Mouse (Mus musculus): ENCODE data around the gene Plac1. TPM values are rescaled to one million over a fixed set of nuclear protein-coding genes. Genes with fewer than 3 reads are reported as not detected.

Gene Plac1
- total and polyA plus RNA-seq, 3 experiments: not detected

DNA sequence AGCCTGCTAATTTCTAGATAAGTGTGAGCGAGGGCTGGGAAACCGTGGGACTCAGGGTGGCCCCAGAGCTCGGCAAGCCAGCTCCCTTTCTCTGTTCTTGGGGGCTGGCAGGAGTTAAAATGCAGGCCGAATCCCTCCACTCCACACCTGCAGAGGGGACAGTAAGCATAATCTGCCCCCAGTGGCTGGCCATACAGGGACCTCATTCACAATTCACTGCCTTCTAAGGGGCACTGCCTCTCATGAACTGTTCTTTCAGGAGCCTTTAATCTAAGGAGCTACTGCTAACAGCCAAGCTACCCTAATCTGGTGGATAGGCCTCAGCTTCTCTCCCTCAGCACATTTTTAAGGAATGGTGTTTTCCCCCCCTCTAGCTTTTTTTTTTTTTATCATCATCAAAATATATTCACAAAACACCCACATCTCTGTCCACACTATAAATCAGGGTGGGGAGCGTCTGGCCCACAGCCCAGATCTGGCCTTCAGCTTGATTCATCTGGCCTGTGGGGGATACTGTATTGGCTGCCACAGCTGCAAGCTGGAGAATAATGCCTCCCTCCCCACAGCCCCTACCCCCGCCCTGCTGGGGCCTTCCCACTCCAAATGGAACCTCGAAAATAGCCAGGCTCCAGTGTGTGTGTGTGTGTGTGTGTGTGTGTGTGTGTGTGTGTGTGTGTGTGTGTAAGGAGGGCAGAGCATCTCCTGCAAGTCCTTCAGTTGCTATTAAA, 28.0 kb downstream of the Plac1 start:
- Histone ChIP-seq H3K79me2 (replicated peaks; ENCODE audit: control insufficient read depth, extremely low read depth, insufficient read depth, poor library complexity, severe bottlenecking) (no peaks in the 10 kb centered on the region), H3K4me2 (ENCODE audit: insufficient read depth, low read depth, poor library complexity, severe bottlenecking) (no peak overlapping the region), H3K9ac (ENCODE audit: insufficient read depth, low read depth) (no peak overlapping the region), H3K27me3 (replicated peaks) (no peaks in the 10 kb centered on the region), H3K9me3 (replicated peaks; ENCODE audit: low read length) (no peaks in the 10 kb centered on the region), H3K4me3 (replicated peaks in 1 of 3; ENCODE audit: low read depth in 2 of 3, low read length in 2 of 3, poor library complexity in 1 of 3) (no peak overlapping the region), H3K36me3 (replicated peaks in 1 of 2; ENCODE audit: control insufficient read depth in 1 of 2, insufficient read depth in 1 of 2, low read length in 1 of 2) (no peaks in the 10 kb centered on the region), H3K27ac (ENCODE audit: insufficient read depth, low read depth) (no peak overlapping the region), H3K4me1 (ENCODE audit: control insufficient read depth in 1 of 2, insufficient read depth in 2 of 2) (peaks cover 0 to 7% of the 10 kb centered on the region in 2 experiments; a peak in 1 of 4 replicates)
- in situ Hi-C loops (cut with MboI; ENCODE audit: low pct_ligation_motif_present, low pct_unique_long_range_greater_than_20kb, low sequenced_read_pairs) (no loop called here), dilution Hi-C loops (cut with MboI; ENCODE audit: extremely low pct_ligation_motif_present, extremely low pct_unique_long_range_greater_than_20kb, low sequenced_read_pairs) (no loop called here)
- TF ChIP-seq PAX5 (IDR thresholded peaks at IDR 0.05; ENCODE audit: low read length): no peak
- TF ChIP-seq BHLHE40 (IDR thresholded peaks at IDR 0.05; ENCODE audit: low read depth, low read length): no peak
- no peak for TF ChIP-seq NELFE (IDR thresholded peaks at IDR 0.05; ENCODE audit: low read depth, low read length)
- no peak for TF ChIP-seq MYC (IDR thresholded peaks at IDR 0.05; ENCODE audit: low read depth, low read length)
- no peak for TF ChIP-seq USF2 (conservative IDR thresholded peaks at IDR 0.05; ENCODE audit: low read depth, low read length)
- no peak for TF ChIP-seq ZC3H11A (IDR thresholded peaks at IDR 0.05; ENCODE audit: low read depth, low read length)
- no peak for TF ChIP-seq NRF1 (IDR thresholded peaks at IDR 0.05; ENCODE audit: low read depth, low read length)
- no peak for TF ChIP-seq ZNF384 (IDR thresholded peaks at IDR 0.05; ENCODE audit: low read depth, low read length)
- no peak for TF ChIP-seq POLR2A (IDR thresholded peaks at IDR 0.05; ENCODE audit: low read depth, low read length)
- TF ChIP-seq KAT2A (IDR thresholded peaks at IDR 0.05; ENCODE audit: insufficient replicate concordance, low read length): no peak
- no peak for TF ChIP-seq CTCF (conservative IDR thresholded peaks at IDR 0.05 in 1 of 2, IDR thresholded peaks at IDR 0.05 in 1 of 2; ENCODE audit: low read depth in 2 of 2, low read length in 2 of 2)
- TF ChIP-seq ETS1 (conservative IDR thresholded peaks at IDR 0.05; ENCODE audit: low read depth, low read length): no peak
- TF ChIP-seq MEF2A (IDR thresholded peaks at IDR 0.05; ENCODE audit: borderline replicate concordance, low read depth, low read length): no peak
- no peak for DNase-seq (ENCODE audit: extremely low read depth)

DNA sequence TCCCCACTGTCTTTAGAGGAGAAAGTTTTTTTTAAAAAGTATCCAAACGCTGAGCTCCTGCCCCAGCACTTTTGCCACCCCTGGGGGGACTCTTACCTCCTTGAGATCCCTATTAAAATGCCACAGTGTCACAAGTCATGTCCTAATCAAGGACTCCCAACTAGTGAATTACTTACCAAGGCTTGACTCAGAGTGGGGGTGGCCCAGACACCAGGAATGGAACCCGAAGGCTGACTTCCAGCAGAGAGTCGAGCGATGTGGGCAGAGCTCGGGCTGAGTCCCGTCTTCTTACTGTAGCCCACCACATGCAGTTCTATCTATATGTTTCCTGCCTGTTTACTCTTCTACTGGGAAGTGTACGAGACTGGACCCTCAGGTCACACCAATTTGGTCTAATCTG, 30.5 kb downstream of the Plac1 start:
- dilution Hi-C loops (cut with MboI; ENCODE audit: extremely low pct_ligation_motif_present, extremely low pct_unique_long_range_greater_than_20kb, low sequenced_read_pairs) (no loop called here), in situ Hi-C loops (cut with MboI; ENCODE audit: low pct_ligation_motif_present, low pct_unique_long_range_greater_than_20kb, low sequenced_read_pairs) (no loop called here)
- no peak for DNase-seq (ENCODE audit: extremely low read depth)
- Histone ChIP-seq H3K36me3 (replicated peaks in 1 of 2; ENCODE audit: control insufficient read depth in 1 of 2, insufficient read depth in 1 of 2, low read length in 1 of 2) (no peaks in the 10 kb centered on the region), H3K79me2 (replicated peaks; ENCODE audit: control insufficient read depth, extremely low read depth, insufficient read depth, poor library complexity, severe bottlenecking) (no peaks in the 10 kb centered on the region), H3K9ac (ENCODE audit: insufficient read depth, low read depth) (no peak overlapping the region), H3K4me1 (ENCODE audit: control insufficient read depth in 1 of 2, insufficient read depth in 2 of 2) (peaks cover 0 to 7% of the 10 kb centered on the region in 2 experiments; a peak in 1 of 4 replicates), H3K4me2 (ENCODE audit: insufficient read depth, low read depth, poor library complexity, severe bottlenecking) (no peak overlapping the region), H3K9me3 (replicated peaks; ENCODE audit: low read length) (no peaks in the 10 kb centered on the region), H3K4me3 (replicated peaks in 1 of 3; ENCODE audit: low read depth in 2 of 3, low read length in 2 of 3, poor library complexity in 1 of 3) (no peak overlapping the region), H3K27me3 (replicated peaks) (no peaks in the 10 kb centered on the region), H3K27ac (ENCODE audit: insufficient read depth, low read depth) (no peak overlapping the region)
- TF ChIP-seq BHLHE40 (IDR thresholded peaks at IDR 0.05; ENCODE audit: low read depth, low read length) (no peak), MAX (IDR thresholded peaks at IDR 0.05; ENCODE audit: low read length) (no peak)
